Mouse (Mus musculus) effector memory CD4-positive, alpha-beta T cell, adult 7 months (primary cell): ENCODE data around the gene Tomm40l. TPM values are rescaled to one million over a fixed set of nuclear protein-coding genes. Genes with fewer than 3 reads are reported as not detected.

Experiments
- polyA plus RNA-seq: library from polyadenylated mRNA; unstranded; fragments of 100-300 nt; shearing (Covaris generic); gene quantifications from one replicate; pipeline ENCODE4 v1.2.1, GENCODE M21; 2017

Gene Tomm40l
- 26.0 TPM for polyA plus RNA-seq

DNA sequence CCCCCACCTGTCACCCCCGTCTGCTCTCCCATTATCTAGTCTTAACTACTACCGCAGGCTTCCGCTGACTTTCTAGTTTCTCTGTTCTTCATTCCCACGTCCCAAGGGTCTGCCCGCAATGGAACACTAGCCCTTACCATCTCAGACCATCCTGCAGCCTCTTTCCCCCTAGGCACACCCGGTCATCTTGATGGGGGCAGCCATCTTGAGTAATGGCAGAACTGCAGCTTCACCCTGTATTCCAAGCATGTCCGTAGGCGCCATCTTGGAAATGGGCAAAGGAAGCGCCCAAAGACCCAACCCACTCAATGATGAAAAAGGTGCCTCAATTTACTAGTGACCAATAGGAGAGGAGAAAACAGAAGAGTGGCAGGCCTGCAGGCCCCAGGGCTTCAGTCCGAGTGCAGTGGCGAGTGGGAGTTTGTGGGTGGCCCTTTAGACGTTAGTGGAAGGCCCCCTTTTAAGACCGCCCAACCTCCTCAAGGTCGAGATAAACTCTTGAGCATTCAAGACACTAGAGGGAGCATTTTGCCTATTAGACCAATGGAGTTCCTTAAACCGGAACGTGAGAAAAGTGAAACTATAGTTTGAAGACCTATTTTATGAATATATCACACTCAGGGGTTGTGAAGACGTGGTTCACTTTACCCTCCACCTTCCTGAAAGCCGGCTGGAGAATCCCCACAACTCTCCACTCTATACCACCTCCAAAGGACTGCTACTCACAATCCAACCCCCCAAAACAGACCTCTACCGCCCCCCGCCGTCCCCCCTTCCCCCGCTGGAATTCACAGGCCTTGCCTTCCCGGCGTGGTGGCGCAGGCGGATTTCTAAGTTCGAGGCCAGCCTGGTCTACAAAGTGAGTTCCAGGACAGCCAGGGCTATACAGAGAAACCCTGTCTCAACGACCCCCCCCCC is at the start of gene Tomm40l:
Tomm40l (minus strand) TSS at position 277 of the 918 bp plus-strand sequence.

GRCm38 (mm10) chr1:171269848-171270572 is 47.7 kb upstream of the Tomm40l start, which contains the start of gene B4galt3:
Gene B4galt3, plus strand, starts transcription at chr1:171270328.

GRCm38 (mm10) chr1:171250680-171251593 is 28.6 kb upstream of the Tomm40l start, which contains the start of gene Ndufs2:
Gene Ndufs2, minus strand, starts transcription at chr1:171251388.

GRCm38 (mm10) chr1:171249913-171250600 is 27.7 kb upstream of the Tomm40l start, which contains the start of gene Adamts4:
Gene Adamts4, plus strand, starts transcription at chr1:171250421.

DNA sequence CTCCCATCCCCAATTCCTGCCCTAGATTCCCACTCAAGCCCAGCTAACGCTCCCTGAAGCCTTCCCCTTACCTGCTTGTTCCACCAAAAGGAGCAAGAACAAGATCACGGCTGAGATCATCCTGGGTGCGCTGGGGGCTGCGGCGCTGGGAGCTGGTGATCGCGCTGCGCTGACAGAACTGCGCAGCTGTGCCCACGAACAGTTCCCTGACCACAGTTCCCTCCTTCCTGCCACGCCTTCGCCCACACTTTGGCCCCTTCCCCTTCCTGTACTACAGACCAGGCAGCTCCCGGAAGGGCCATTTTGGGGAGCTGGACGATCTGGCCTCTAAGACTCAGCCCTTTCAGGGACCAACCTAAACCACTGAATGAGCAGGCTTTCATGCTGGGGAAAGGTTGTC is 11.8 kb upstream of the Tomm40l start, which contains the start of gene Fcer1g:
Fcer1g (minus strand) TSS at position 240 of the 400 bp plus-strand sequence.

DNA sequence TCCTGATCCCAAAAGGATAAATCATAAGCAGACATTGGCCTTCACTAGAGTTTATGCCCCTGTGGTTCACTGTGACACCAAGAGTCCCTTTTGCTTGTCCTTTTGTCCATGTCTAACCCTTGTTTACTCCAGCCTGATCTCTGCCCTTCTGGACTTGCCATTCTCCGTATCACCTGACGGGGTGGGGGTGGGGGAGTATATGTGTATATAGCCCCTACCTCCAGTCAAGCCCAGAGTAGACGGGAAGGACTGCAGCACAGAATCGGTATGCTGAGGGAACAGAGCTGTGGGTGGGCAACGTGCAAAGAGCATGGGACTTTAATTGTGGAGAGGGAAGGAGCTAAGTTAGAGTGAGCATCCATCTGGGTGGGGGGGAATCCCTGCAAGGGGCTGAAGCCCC is 2.5 kb upstream of the Tomm40l start, which contains the start of gene Apoa2:
Apoa2 (plus strand) TSS at position 198 of the 400 bp plus-strand sequence.

GRCm38 (mm10) chr1:171213801-171214496 is 8.4 kb downstream of the Tomm40l start, which contains the start of gene Nr1i3:
Gene Nr1i3, plus strand, starts transcription at chr1:171213970.

DNA sequence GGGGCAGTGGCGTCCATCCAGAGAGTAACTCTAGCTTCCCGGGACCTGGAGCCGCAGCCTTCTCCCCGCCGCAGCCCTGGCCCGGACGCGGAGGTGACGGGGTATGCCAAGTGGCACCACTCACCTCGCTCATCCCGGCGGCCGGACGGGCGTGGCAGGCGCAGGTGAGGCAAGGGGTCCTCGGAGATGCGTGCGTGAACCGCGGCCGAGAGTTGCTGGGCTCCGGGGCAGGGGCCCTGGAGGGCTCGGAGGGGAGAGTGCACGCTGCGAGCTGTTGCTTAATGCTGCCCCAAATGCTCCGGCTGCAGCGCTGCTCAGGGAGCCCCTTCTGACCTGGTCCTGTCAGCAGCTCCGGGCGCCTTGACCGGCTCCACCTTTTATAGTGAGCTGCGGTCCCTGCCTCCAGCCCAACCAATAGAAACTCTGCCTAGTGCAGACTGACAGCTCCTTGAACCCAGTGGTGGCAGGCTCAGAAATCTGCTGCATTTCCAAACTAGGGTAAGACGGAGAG is 26.4 kb downstream of the Tomm40l start, which contains the start of gene Pcp4l1:
Pcp4l1 (minus strand) TSS at position 382 of the 511 bp plus-strand sequence.

Other genes with a start within 250 kb of the Tomm40l start
- gene Fcgr2b, start 246.0 kb downstream of the Tomm40l start, polyA plus RNA-seq = 47.8 TPM
- 0.71 TPM for gene Fcgr4, start 203.6 kb downstream of the Tomm40l start, polyA plus RNA-seq
- gene Fcgr3, start 157.6 kb downstream of the Tomm40l start, polyA plus RNA-seq = 1.1 TPM
- 2.8 TPM for gene Cfap126, start 108.6 kb downstream of the Tomm40l start, polyA plus RNA-seq
- 112 TPM for gene Sdhc, start 71.9 kb downstream of the Tomm40l start, polyA plus RNA-seq
- gene Mpz, start 71.8 kb downstream of the Tomm40l start, polyA plus RNA-seq = not detected
- not detected for gene Pcp4l1, start 26.2 kb downstream of the Tomm40l start, polyA plus RNA-seq
- 0.15 TPM for gene Nr1i3, start 8.5 kb downstream of the Tomm40l start, polyA plus RNA-seq
- gene Apoa2, start 2.5 kb upstream of the Tomm40l start, polyA plus RNA-seq = not detected
- gene Fcer1g, start 11.9 kb upstream of the Tomm40l start, polyA plus RNA-seq = not detected
- gene Adamts4, start 27.9 kb upstream of the Tomm40l start, polyA plus RNA-seq = 0.69 TPM
- gene Ndufs2, start 28.9 kb upstream of the Tomm40l start, polyA plus RNA-seq = 99.2 TPM
- 44.1 TPM for gene B4galt3, start 47.8 kb upstream of the Tomm40l start, polyA plus RNA-seq
- gene Ppox, start 58.7 kb upstream of the Tomm40l start, polyA plus RNA-seq = 62.5 TPM
- 51.2 TPM for gene Usp21, start 65.5 kb upstream of the Tomm40l start, polyA plus RNA-seq
- gene Ufc1, start 72.5 kb upstream of the Tomm40l start, polyA plus RNA-seq = 55.5 TPM
- 28.1 TPM for gene Dedd, start 106.6 kb upstream of the Tomm40l start, polyA plus RNA-seq
- 26.6 TPM for gene Nit1, start 123.1 kb upstream of the Tomm40l start, polyA plus RNA-seq
- 113 TPM for gene Pfdn2, start 123.2 kb upstream of the Tomm40l start, polyA plus RNA-seq
- gene Klhdc9, start 138.3 kb upstream of the Tomm40l start, polyA plus RNA-seq = not detected
- 0.24 TPM for gene Nectin4, start 147.6 kb upstream of the Tomm40l start, polyA plus RNA-seq
- 148 TPM for gene Arhgap30, start 166.4 kb upstream of the Tomm40l start, polyA plus RNA-seq
- 56.8 TPM for gene Usf1, start 188.8 kb upstream of the Tomm40l start, polyA plus RNA-seq
- gene Tstd1, start 196.4 kb upstream of the Tomm40l start, polyA plus RNA-seq = not detected
- 0.56 TPM for gene F11r, start 215.0 kb upstream of the Tomm40l start, polyA plus RNA-seq